Mouse (Mus musculus) spleen, adult 2 months (tissue): ENCODE measurements around the gene Capsl. TPM values are rescaled to one million over a fixed set of nuclear protein-coding genes. Genes with fewer than 3 reads are reported as not detected.

Experiments
- DNase-seq, 2 experiments: peaks; one replicate each; pipeline versions ENCODE4 v3.0.0 to v3.0.0-alpha.2; 2012 to 2021; ENCODE audit warnings: low spot score in 2 of 2, low read depth in 1 of 2
- H3K27ac ChIP-seq: fragments of 200-500 bp; 2 replicates; pipeline ENCODE4 v1.5.1; 2012; ENCODE audit warnings: low read length, inconsistent platforms; ENCODE audit not compliant: insufficient read depth
- H3K27me3 ChIP-seq: fragments of 200-500 bp; 2 replicates; pipeline ENCODE4 v1.6.1; 2012; ENCODE audit warnings: mild to moderate bottlenecking, moderate library complexity, low read length, inconsistent platforms; ENCODE audit not compliant: control insufficient read depth, insufficient read depth
- H3K36me3 ChIP-seq: fragments of 200-500 bp; 2 replicates; pipeline ENCODE4 v1.6.1; 2012; ENCODE audit warnings: mild to moderate bottlenecking, low read length, inconsistent platforms; ENCODE audit not compliant: control insufficient read depth, insufficient read depth
- H3K4me1 ChIP-seq: fragments of 200-500 bp; 2 replicates; pipeline ENCODE4 v1.6.1; 2011; ENCODE audit warnings: inconsistent platforms; ENCODE audit not compliant: control insufficient read depth, insufficient read depth, insufficient read length
- H3K4me3 ChIP-seq: fragments of 200-500 bp; 2 replicates; pipeline ENCODE4 v1.5.1; 2011; ENCODE audit warnings: mild to moderate bottlenecking, inconsistent platforms; ENCODE audit not compliant: insufficient read depth, insufficient read length; ENCODE audit errors: extremely low read depth
- CTCF ChIP-seq: fragments of 200-500 bp; IDR thresholded peaks from 2 replicates; pipeline ENCODE4 v1.5.1; 2011; ENCODE audit warnings: mild to moderate bottlenecking, inconsistent platforms; ENCODE audit not compliant: insufficient read depth, insufficient read length, insufficient replicate concordance; ENCODE audit errors: extremely low read depth
- POLR2A ChIP-seq: fragments of 200-500 bp; IDR thresholded peaks from 2 replicates; pipeline ENCODE4 v1.6.1; 2011; ENCODE audit warnings: low read depth, low read length, inconsistent platforms
- WGBS: fragments of 180-500 bp; shearing (Covaris S2); methylation state at CpG from one replicate; pipeline ENCODE4 v1.1.7; 2018; 5-methylcytosine and 5-hydroxymethylcytosine counted together
- polyA plus RNA-seq: library from polyadenylated mRNA; depleted of rRNA; stranded (reverse); fragments of >200 nt; gene quantifications from 2 replicates; pipeline ENCODE4 v1.2.3, GENCODE M21; 2012; rRNA removed

Capsl gene
- polyA plus RNA-seq, 1 experiment = 0.12 TPM

GRCm38 (mm10) chr15:9473188-9473587 lies 37.4 kb downstream of the Capsl start:
- no peak overlapping the region for H3K27ac ChIP-seq
- 81% methylated on average over 1 of the region's 1 CpGs for WGBS
- no peak for DNase-seq
- H3K36me3 ChIP-seq = no peaks in the 10 kb centered on the region
- no peak overlapping the region for H3K4me3 ChIP-seq
- H3K27me3 ChIP-seq = no peaks in the 10 kb centered on the region
- TF ChIP-seq CTCF = no peak
- TF ChIP-seq POLR2A = no peak
- 0 out of 2 replicates have a peak, but pooled peaks cover 2% of the 10 kb centered on the region for H3K4me1 ChIP-seq

GRCm38 (mm10) chr15:9489417-9490118 lies 53.7 kb downstream of the Capsl start:
- no peak for TF ChIP-seq POLR2A
- TF ChIP-seq CTCF = no peak
- Histone ChIP-seq H3K4me3 (no peak overlapping the region), H3K27me3 (no peaks in the 10 kb centered on the region), H3K27ac (no peak overlapping the region), H3K4me1 (no peaks in the 10 kb centered on the region), H3K36me3 (no peaks in the 10 kb centered on the region)
- WGBS = 91% methylated on average over 2 of the region's 2 CpGs
- DNase-seq = no peak

DNA sequence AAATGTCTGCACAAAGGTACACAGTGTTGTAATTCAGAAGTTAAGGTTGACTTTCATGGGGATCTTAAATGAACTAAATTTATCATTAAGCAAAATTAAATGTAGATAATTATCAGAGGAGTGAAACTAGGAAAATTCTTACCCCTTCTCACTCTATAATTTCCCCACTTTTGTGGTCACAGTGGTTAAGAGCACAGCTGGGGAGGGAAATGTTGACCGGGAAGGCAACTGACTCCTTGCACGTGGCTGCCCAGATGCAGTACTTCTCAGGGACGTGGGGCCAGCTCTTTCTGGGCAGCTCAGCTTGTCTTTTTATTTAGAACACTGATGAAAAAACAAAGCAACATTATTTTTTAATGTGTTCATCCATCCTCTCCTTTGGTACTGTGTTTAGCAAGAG lies 56.2 kb downstream of the Capsl start:
- 10% methylated on average over 3 of the region's 3 CpGs for WGBS
- H3K27ac ChIP-seq = no peak overlapping the region
- no peak overlapping the region for H3K4me3 ChIP-seq

More for the DNA sequence above, 56.2 kb downstream of the Capsl start:
- Histone ChIP-seq H3K36me3 (no peaks in the 10 kb centered on the region), H3K27me3 (no peaks in the 10 kb centered on the region), H3K4me1 (no peaks in the 10 kb centered on the region)
- DNase-seq = no peak
- TF ChIP-seq POLR2A (no peak), CTCF (no peak)

Other genes starting within 250 kb of the Capsl start
- gene Ugt3a1, start 159.1 kb upstream of the Capsl start, polyA plus RNA-seq = 0.04 TPM in 1 of 2 replicates, not detected in the other
- 0.06 TPM in 1 of 2 replicates, not detected in the other for gene Ugt3a2, start 100.5 kb upstream of the Capsl start, polyA plus RNA-seq
- 7.5 and 9.6 TPM in 2 replicates for gene Il7r, start 94.1 kb downstream of the Capsl start, polyA plus RNA-seq